Mouse (Mus musculus) lung, embryonic 14.5 days (tissue): Measurements from ENCODE around the gene Hivep2. TPM values are rescaled to one million over a fixed set of nuclear protein-coding genes. Genes with fewer than 3 reads are reported as not detected.
A peak's percentile ranks its signal among the peaks of the same experiment; 100 is the strongest.

Experiments used
- ATAC-seq: fragments of 200-750 bp; cut with Nextera tagmentation; 2 replicates; pipeline ENCODE4 v1.8.0; 2017; ENCODE audit warnings: mild to moderate bottlenecking, moderate TSS enrichment, moderate library complexity; ENCODE audit not compliant: insufficient read depth
- DNase-seq: peaks from one replicate; pipeline ENCODE4 v3.0.0-alpha.2; 2015
- H3K27ac ChIP-seq: fragments of 300-500 bp; sonication (generic); 2 replicates; pipeline ENCODE4 v1.5.1; 2014; ENCODE audit warnings: low read depth, mild to moderate bottlenecking, moderate library complexity
- H3K27me3 ChIP-seq: fragments of 300-500 bp; sonication (generic); 2 replicates; pipeline ENCODE4 v1.6.1; 2014; ENCODE audit warnings: low read length, control low read depth; ENCODE audit not compliant: insufficient read depth
- H3K36me3 ChIP-seq: fragments of 300-500 bp; sonication (generic); 2 replicates; pipeline ENCODE4 v1.6.1; 2014; ENCODE audit warnings: control low read depth; ENCODE audit not compliant: insufficient read depth
- H3K4me1 ChIP-seq: fragments of 300-500 bp; sonication (generic); 2 replicates; pipeline ENCODE4 v1.6.1; 2014; ENCODE audit warnings: antibody characterized with exemption, control low read depth; ENCODE audit not compliant: insufficient read depth
- H3K4me2 ChIP-seq: fragments of 300-500 bp; sonication (generic); 2 replicates; pipeline ENCODE4 v1.6.1; 2014; ENCODE audit warnings: mild to moderate bottlenecking
- H3K4me3 ChIP-seq: fragments of 300-500 bp; sonication (generic); 2 replicates; pipeline ENCODE4 v1.5.1; 2014; ENCODE audit warnings: low read depth, low read length
- H3K9ac ChIP-seq: fragments of 300-500 bp; sonication (generic); 2 replicates; pipeline ENCODE4 v1.6.1; 2014
- H3K9me3 ChIP-seq: fragments of 300-500 bp; sonication (generic); 2 replicates; pipeline ENCODE4 v1.6.1; 2016; ENCODE audit warnings: low read depth, low read length, control low read depth
- CTCF ChIP-seq: IDR thresholded peaks from 2 replicates; pipeline ENCODE4 v1.5.1; 2016; ENCODE audit warnings: antibody characterized with exemption, low read depth
- WGBS: fragments of 180-500 bp; shearing (Covaris S2); extraction: QIAGEN DNeasy Blood & Tissue Kit; methylation state at CpG from one replicate; pipeline ENCODE4 v1.1.7; 2014; 5-methylcytosine and 5-hydroxymethylcytosine counted together
- polyA plus RNA-seq: library from polyadenylated mRNA; unstranded; fragments of >200 nt; fragmentation: Nextera tagmentation; extraction: Ambion mirVana; gene quantifications from 2 replicates; pipeline ENCODE4 v1.2.1, GENCODE M21; 2014

The Hivep2 gene
- polyA plus RNA-seq, 1 experiment from 2014 or later = 5.3 TPM

DNA sequence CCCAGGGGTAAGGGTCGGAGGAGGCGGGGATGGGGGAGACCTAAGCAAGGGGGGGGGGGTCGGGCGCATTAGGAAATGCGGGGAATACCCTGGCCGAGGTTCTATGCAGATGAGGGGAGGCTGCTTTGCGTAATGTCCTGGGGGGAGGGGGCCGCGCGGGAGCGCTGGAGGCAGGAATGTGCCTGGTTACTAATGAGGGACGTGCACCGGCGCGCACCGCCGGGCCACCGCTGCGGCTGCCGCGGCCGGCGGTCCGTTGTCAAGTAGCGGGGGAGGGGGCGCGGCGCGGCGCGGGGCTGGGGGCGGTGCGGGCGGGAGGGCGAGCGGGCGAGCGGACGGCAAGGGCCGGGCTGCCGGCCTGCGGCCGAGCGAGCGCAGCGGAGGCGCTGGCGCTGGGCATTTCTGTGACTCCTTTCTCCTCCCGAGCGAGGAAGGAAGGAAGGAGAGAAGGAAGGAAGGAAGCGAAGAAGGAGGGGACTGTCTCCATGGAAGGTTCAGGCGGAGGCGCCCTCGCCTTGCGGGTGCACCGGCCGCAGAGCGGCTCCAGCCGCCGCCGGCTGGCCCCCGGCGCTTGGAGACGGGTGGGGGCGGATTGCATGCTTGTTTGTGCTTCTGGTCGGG is 1.1 kb downstream of the Hivep2 start:
- peak overlapping the region; percentile 75 for H3K4me3 ChIP-seq
- H3K36me3 ChIP-seq = no peaks in the 10 kb centered on the region
- under 1% methylated on average over 53 of the region's 66 CpGs for WGBS
- peak overlapping the region; percentile 97 for H3K27ac ChIP-seq
- H3K4me2 ChIP-seq = peak overlapping the region; percentile 99
- ATAC-seq = peak; percentile 47
- TF ChIP-seq CTCF = no peak
- H3K27me3 ChIP-seq = no peaks in the 10 kb centered on the region
- H3K4me1 ChIP-seq = peaks cover 3% of the 10 kb centered on the region
- peak overlapping the region; percentile 77 for H3K9ac ChIP-seq
- H3K9me3 ChIP-seq = no peaks in the 10 kb centered on the region
- DNase-seq = peak; percentile 73

DNA sequence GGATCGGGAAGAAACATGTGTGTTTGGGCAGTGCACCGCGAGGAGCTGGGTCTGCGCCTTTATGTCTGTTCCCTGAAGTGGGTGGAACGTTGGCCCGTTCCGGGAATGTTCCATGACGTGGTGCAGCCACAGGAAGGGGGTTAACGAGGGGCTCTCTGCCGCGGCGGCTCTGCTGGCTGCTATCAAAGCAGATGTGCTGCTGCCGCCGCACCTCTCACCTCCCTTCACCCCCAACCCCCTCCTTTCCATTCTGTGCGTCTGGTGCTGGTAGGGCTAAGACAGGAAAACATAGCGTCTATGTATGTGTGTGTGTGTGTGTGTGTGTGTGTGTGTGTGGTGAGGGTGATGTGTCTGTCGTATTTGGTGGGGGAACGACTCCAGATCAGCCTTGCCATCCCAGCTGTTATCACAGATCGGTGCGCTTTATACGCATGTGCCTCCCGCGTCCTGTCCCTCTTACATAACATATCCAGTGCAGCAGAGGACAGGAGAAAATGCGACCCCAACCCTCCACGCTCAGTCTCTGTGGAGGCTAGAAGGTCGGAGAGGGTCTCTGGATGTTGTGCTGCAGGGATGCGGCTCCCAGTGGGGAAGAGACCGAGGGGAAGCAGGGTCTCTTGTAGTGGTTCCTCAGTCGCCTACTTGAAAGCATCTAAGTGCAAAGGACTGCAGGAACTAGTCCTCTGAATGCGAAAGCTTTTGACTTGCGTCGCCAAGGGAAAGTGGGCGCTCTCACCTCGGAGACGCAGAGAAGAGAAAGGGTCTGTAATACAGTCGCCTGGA is 1.8 kb downstream of the Hivep2 start:
- ATAC-seq (peak; percentile 52), DNase-seq (peak; percentile 85)
- Histone ChIP-seq H3K9ac (peak overlapping the region; percentile 77), H3K9me3 (no peaks in the 10 kb centered on the region), H3K27ac (peak overlapping the region; percentile 97), H3K4me2 (peak overlapping the region; percentile 99), H3K4me3 (peak overlapping the region; percentile 75), H3K36me3 (no peaks in the 10 kb centered on the region), H3K27me3 (no peaks in the 10 kb centered on the region), H3K4me1 (peaks cover 3% of the 10 kb centered on the region)
- TF ChIP-seq CTCF = no peak
- under 1% methylated on average over 36 of the region's 36 CpGs for WGBS

DNA sequence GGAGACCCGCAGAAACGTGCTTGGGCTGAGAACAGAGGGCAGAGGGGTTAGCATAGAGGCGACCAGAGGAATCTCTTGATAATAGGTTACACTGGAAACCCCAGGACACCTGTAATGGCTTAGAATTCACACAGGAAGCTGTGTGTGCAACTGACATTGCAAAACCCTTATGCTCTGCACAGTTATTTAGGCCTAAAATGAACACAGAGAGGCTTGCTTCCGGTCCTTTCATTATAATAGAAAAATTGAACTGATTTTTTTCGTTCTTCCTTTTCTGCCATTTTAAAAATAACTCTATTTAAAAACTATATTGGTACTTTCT is 2.3 kb downstream of the Hivep2 start:
- no peaks in the 10 kb centered on the region for H3K27me3 ChIP-seq
- H3K4me3 ChIP-seq = peak overlapping the region; percentile 75
- TF ChIP-seq CTCF = no peak
- 12% methylated on average over 5 of the region's 5 CpGs for WGBS
- peak overlapping the region; percentile 97; the same call in 1 of the 2 replicates for H3K27ac ChIP-seq
- DNase-seq (no peak), ATAC-seq (no peak)
- H3K4me1 ChIP-seq = peaks cover 3% of the 10 kb centered on the region
- no peaks in the 10 kb centered on the region for H3K9me3 ChIP-seq
- peak overlapping the region; percentile 99 for H3K4me2 ChIP-seq
- no peaks in the 10 kb centered on the region for H3K36me3 ChIP-seq
- H3K9ac ChIP-seq = no peak overlapping the region

DNA sequence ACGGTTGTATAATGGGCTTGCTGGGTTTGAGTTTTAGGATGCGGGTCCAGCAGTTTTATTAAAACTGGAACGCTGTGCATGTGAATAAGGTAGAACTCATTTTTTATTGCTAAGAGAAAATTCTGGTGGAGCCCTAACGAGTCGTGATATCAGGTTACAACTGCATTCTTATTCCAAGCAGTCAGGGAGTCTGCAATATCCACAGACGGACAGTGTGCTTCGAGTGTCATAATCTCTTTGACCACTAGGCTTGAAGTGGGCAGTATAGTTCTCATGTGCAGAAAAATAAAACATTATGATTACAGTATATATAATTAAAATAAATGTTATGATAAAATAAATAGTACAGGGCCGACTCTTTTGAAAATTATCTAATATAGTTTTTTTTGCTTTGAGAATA is 3.1 kb downstream of the Hivep2 start:
- no peak overlapping the region for H3K9ac ChIP-seq
- H3K4me1 ChIP-seq = peaks cover 3% of the 10 kb centered on the region
- H3K4me3 ChIP-seq = no peak overlapping the region
- H3K36me3 ChIP-seq = no peaks in the 10 kb centered on the region
- no peak for ATAC-seq
- peak overlapping the region; percentile 20; the same call in 1 of the 2 replicates for H3K4me2 ChIP-seq
- peak; percentile 86 for DNase-seq
- TF ChIP-seq CTCF = peak; percentile 69
- H3K9me3 ChIP-seq = no peaks in the 10 kb centered on the region
- WGBS = 17% methylated on average over 8 of the region's 8 CpGs
- no peaks in the 10 kb centered on the region for H3K27me3 ChIP-seq
- no peak overlapping the region for H3K27ac ChIP-seq

DNA sequence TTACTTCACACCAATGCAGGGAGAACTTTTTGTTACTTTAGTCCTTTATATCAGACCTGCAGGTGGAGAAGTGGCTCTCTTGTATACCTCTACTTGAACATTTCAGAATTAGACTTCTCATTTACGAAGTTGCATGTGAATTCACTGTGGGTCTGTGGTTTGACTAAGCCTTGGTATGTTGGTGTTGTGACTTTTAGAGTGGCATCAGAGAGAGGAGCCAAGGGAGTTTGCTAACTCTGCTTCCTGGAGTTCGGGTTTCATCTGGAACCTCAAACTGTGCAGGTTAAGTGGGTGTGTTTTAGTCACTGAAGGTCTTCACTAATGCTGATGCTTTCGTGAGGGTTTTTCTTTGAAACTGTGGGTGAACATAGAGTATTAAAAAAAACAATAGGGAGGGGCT is 4.4 kb downstream of the Hivep2 start:
- no peak for ATAC-seq
- no peak for TF ChIP-seq CTCF
- WGBS = 67% methylated on average over 3 of the region's 3 CpGs

DNA sequence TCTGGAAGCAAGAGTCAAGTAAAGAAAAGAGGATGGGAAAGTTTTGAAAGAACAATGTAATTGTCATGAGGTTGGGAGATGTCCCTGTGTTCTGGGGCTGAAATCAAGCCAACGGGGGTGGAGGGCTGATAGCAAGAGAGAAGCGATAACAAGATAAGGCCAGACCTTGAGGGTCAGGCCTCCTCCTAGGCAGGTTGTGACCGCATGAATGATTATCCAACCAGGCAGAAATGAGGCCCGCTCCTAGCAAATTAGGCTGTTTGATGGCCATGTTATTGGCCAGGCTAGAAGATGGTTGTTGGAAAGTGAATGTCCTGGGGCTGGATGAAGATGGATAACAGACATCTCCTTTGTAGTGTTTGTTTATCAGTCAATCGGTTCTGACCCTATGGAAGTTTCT is 5.4 kb downstream of the Hivep2 start:
- no peak overlapping the region for H3K27ac ChIP-seq
- 52% methylated on average over 5 of the region's 5 CpGs for WGBS
- H3K9ac ChIP-seq = no peak overlapping the region
- no peak for DNase-seq
- no peak for TF ChIP-seq CTCF
- H3K9me3 ChIP-seq = no peaks in the 10 kb centered on the region
- peaks cover 6% of the 10 kb centered on the region for H3K4me1 ChIP-seq
- H3K4me3 ChIP-seq = no peak overlapping the region
- no peak overlapping the region for H3K4me2 ChIP-seq
- no peaks in the 10 kb centered on the region for H3K27me3 ChIP-seq
- ATAC-seq = no peak
- H3K36me3 ChIP-seq = no peaks in the 10 kb centered on the region

More for the DNA sequence above, 4.4 kb downstream of the Hivep2 start:
- Histone ChIP-seq H3K4me3 (no peak overlapping the region), H3K27ac (no peak overlapping the region), H3K9ac (no peak overlapping the region), H3K4me2 (no peak overlapping the region), H3K9me3 (no peaks in the 10 kb centered on the region), H3K27me3 (no peaks in the 10 kb centered on the region), H3K36me3 (no peaks in the 10 kb centered on the region), H3K4me1 (peaks cover 6% of the 10 kb centered on the region)
- DNase-seq = no peak

DNA sequence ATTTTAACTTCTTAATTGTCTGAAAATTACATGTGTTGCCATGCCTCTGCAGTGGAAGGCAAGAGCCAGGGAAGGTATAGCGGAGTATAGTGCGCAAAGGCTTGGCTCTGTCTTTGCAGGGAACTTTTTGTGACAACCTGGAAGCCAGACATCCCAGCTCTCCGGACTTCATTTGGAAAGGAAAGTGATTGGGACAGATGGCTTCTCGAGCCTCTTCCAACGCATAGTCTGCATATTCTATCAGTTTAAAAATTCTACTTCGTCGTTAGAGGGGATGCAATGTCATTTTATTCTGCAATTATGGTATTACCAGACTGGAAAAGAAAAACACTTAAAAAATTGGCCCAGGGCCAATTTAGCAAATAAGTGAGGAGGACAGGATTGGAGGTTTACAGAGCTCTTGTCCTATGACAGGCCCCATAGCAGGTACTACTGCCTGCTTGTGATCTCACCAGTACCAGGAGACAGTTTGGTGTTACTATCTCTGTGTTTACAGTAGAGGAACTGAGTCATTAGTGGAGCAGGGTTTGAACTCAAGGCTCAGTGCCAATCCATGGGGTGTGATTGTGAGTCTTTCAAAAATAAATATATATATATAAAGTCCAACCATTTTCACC is 7.8 kb downstream of the Hivep2 start:
- ATAC-seq = no peak; the same call in 1 of the 2 replicates
- no peaks in the 10 kb centered on the region for H3K9me3 ChIP-seq
- WGBS = 65% methylated on average over 7 of the region's 7 CpGs

More for the DNA sequence above, 7.8 kb downstream of the Hivep2 start:
- H3K4me3 ChIP-seq = no peak overlapping the region
- no peaks in the 10 kb centered on the region for H3K27me3 ChIP-seq
- H3K36me3 ChIP-seq = no peaks in the 10 kb centered on the region
- H3K27ac ChIP-seq = no peak overlapping the region
- no peak overlapping the region for H3K4me2 ChIP-seq
- H3K4me1 ChIP-seq = peaks cover 5% of the 10 kb centered on the region
- peak; percentile 33 for DNase-seq
- H3K9ac ChIP-seq = no peak overlapping the region
- no peak for TF ChIP-seq CTCF
